Mouse (Mus musculus): Measurements from ENCODE around the gene H2-K1. TPM values are rescaled to one million over a fixed set of nuclear protein-coding genes. Genes with fewer than 3 reads are reported as not detected.

H2-K1 gene
- polyA plus RNA-seq, 1 experiment from 2014 or later = 13.0 TPM

DNA sequence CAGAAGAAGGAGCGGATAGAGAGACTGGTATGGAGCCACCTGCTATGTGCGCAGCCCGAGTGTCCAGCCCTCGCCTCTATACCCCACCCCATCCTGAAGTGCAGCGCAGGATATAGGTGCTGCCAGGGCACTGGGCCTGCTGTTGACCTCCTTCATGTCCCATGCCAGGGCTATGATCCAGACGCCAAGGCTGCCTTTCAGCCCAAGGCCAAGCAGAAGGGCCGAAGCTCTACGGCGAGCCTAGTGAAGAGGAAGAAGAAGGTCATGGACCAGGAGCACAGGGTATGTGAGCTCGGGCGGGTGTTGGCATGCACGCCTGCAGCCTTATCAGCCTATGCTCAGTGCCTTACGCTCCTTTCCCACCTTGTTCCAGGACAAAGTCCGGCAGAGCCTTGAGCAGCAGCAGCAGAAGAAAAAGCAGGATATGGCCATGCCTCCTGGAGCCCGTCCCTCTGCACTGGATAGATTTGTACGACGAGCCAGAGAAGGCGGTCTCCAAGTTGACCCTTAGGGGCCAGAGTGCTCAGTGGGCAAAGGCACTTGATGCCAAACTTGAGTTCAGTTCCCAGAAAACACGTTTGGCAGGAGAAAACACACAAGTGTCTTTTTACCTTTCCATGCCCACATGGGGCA lies 51.1 kb downstream of the H2-K1 start:
- Histone ChIP-seq H3K27ac (no peak overlapping the region), H3K4me1 (replicated peaks) (peaks cover 55% of the 10 kb centered on the region), H3K9ac (peak overlapping the region; percentile 83; the same call in 1 of the 2 replicates), H3K9me3 (no peaks in the 10 kb centered on the region), H3K27me3 (no peaks in the 10 kb centered on the region), H3K4me3 (no peak overlapping the region), H3K36me3 (peaks cover 83% of the 10 kb centered on the region), H3K4me2 (peak overlapping the region; percentile 93)
- no peak for ATAC-seq (ENCODE audit: low FRiP score)
- 91% methylated on average over 19 of the region's 19 CpGs for WGBS

DNA sequence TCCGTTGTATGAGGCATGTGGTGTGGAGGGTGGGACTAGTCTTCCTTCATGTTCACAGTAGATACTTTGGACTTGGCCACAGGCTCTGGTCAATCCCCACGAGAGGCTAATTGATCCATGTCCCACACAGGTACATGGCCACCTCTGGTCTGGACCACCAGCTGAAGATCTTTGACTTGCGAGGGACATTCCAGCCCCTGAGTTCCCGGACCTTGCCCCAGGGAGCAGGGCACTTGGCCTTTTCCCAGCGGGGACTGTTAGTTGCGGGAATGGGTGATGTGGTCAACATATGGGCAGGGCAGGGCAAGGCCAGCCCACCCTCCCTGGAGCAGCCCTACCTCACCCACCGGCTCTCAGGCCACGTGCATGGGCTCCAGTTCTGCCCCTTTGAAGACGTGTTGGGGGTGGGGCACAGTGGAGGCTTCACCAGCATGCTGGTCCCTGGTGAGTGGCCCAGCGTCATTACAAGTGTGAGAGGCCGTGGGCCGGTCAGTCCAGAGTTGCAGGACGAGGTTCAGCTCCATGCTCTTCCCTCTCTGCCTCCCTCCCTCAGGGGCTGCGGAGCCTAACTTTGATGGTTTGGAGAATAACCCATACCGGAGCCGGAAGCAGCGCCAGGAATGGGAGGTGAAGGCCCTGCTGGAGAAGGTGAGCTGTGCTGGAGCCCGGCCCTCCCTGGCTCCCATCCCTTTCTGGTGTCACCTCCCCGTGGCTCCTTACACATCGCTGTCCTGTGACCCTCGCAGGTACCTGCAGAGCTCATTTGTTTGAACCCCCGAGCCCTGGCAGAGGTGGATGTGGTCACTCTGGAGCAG lies 51.9 kb downstream of the H2-K1 start:
- H3K27me3 ChIP-seq = no peaks in the 10 kb centered on the region
- H3K4me2 ChIP-seq = no peak overlapping the region
- H3K9ac ChIP-seq = no peak overlapping the region
- H3K27ac ChIP-seq = no peak overlapping the region
- peaks cover 83% of the 10 kb centered on the region for H3K36me3 ChIP-seq
- no peak overlapping the region for H3K4me3 ChIP-seq
- H3K4me1 ChIP-seq (replicated peaks) = peaks cover 48% of the 10 kb centered on the region
- WGBS = 92% methylated on average over 22 of the region's 22 CpGs
- no peak for ATAC-seq (ENCODE audit: low FRiP score)
- H3K9me3 ChIP-seq = no peaks in the 10 kb centered on the region

DNA sequence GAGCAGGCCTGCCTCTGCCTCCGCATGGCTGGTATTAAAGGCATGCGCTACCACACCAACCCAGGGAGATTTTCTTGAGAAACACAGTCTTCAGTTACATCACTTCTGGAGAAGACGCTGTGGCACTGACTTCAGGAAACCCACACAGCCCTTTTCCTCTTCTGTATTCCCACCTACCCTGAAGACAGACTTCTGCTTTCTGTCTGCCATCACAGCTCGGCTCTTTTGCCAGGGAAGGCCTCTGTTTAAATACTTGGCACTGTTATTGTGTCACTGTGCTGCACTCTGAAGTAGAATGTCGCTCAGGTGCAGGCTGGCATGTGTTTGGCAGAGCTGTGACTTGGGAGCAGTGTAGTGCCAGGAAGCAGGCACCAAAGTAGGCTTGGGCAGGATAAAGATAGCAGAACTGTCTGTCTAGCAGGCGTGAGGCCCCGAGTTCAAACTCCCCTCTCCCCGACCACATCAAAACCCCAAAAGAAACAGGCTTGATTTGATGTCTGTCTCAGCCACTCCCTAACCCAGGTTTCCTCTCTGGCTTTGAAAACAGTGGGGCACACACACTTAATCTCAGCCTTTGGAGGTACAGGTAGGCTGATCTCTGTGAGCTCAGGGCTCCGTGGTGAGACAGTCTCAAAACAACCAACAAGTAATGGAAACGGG lies 52.6 kb downstream of the H2-K1 start:
- H3K27ac ChIP-seq = no peak overlapping the region
- peak overlapping the region; percentile 29; the same call in 1 of the 2 replicates for H3K9ac ChIP-seq
- no peaks in the 10 kb centered on the region for H3K27me3 ChIP-seq
- peaks cover 82% of the 10 kb centered on the region for H3K36me3 ChIP-seq
- peaks cover 41% of the 10 kb centered on the region for H3K4me1 ChIP-seq (replicated peaks)
- no peaks in the 10 kb centered on the region for H3K9me3 ChIP-seq
- 96% methylated on average over 10 of the region's 10 CpGs for WGBS
- H3K4me3 ChIP-seq = no peak overlapping the region
- no peak for ATAC-seq (ENCODE audit: low FRiP score)
- no peak overlapping the region for H3K4me2 ChIP-seq

MicroRNA genes within 50 kb of the gene (microRNA counts, 519-probe panel; counts per million panel counts)
- 4,547 counts per million, percentile 75 among the panel's probes with 10 or more counts for microRNA mmu-miR-219

Small RNA genes within 50 kb of the gene (microRNA-seq; reads per million reads assigned to microRNA genes)
- gene Mir219a-1 = not detected
- not detected for gene Mir219c

Other genes with a start within 250 kb of the H2-K1 start
- gene Rab11b, start 239.8 kb downstream of the H2-K1 start, polyA plus RNA-seq (2015; fragmentation: Nextera tagmentation; extraction: Ambion mirVana) = 494 and 549 TPM in 2 replicates
- gene Angptl4, start 218.5 kb downstream of the H2-K1 start, polyA plus RNA-seq (2015; fragmentation: Nextera tagmentation; extraction: Ambion mirVana) = 23.5 and 24.7 TPM in 2 replicates
- 37.4 and 40.5 TPM in 2 replicates for gene Kank3, start 189.8 kb downstream of the H2-K1 start, polyA plus RNA-seq (2015; fragmentation: Nextera tagmentation; extraction: Ambion mirVana)
- gene Rps28, start 175.8 kb downstream of the H2-K1 start, polyA plus RNA-seq (2015; fragmentation: Nextera tagmentation; extraction: Ambion mirVana) = 683 and 734 TPM in 2 replicates
- gene Ndufa7, start 175.8 kb downstream of the H2-K1 start, polyA plus RNA-seq (2015; fragmentation: Nextera tagmentation; extraction: Ambion mirVana) = 497 and 540 TPM in 2 replicates
- gene Cd320, start 157.3 kb downstream of the H2-K1 start, polyA plus RNA-seq (2015; fragmentation: Nextera tagmentation; extraction: Ambion mirVana) = 59.0 and 60.3 TPM in 2 replicates
- not detected in 2 replicates for gene Gm7029, start 126.5 kb downstream of the H2-K1 start, polyA plus RNA-seq (2015; fragmentation: Nextera tagmentation; extraction: Ambion mirVana)
- gene Kifc1, start 109.7 kb downstream of the H2-K1 start, polyA plus RNA-seq (2015; fragmentation: Nextera tagmentation; extraction: Ambion mirVana) = 1.8 and 2.1 TPM in 2 replicates
- gene Platr17, start 95.2 kb downstream of the H2-K1 start, polyA plus RNA-seq (2015; fragmentation: Nextera tagmentation; extraction: Ambion mirVana) = 0.41 and 0.49 TPM in 2 replicates
- 48.1 and 54.6 TPM in 2 replicates for gene Daxx, start 90.9 kb downstream of the H2-K1 start, polyA plus RNA-seq (2015; fragmentation: Nextera tagmentation; extraction: Ambion mirVana)
- gene Tapbp, start 84.4 kb downstream of the H2-K1 start, polyA plus RNA-seq (2015; fragmentation: Nextera tagmentation; extraction: Ambion mirVana) = 26.8 and 29.2 TPM in 2 replicates
- 16.8 and 18.7 TPM in 2 replicates for gene Zbtb22, start 84.4 kb downstream of the H2-K1 start, polyA plus RNA-seq (2015; fragmentation: Nextera tagmentation; extraction: Ambion mirVana)
- 56.7 and 56.9 TPM in 2 replicates for gene Rgl2, start 70.8 kb downstream of the H2-K1 start, polyA plus RNA-seq (2015; fragmentation: Nextera tagmentation; extraction: Ambion mirVana)
- gene Pfdn6, start 60.0 kb downstream of the H2-K1 start, polyA plus RNA-seq (2015; fragmentation: Nextera tagmentation; extraction: Ambion mirVana) = 186 and 199 TPM in 2 replicates
- 24.3 and 25.2 TPM in 2 replicates for gene Wdr46, start 59.7 kb downstream of the H2-K1 start, polyA plus RNA-seq (2015; fragmentation: Nextera tagmentation; extraction: Ambion mirVana)
- gene B3galt4, start 48.9 kb downstream of the H2-K1 start, polyA plus RNA-seq (2015; fragmentation: Nextera tagmentation; extraction: Ambion mirVana) = 12.2 TPM in 2 replicates
- gene Vps52, start 44.5 kb downstream of the H2-K1 start, polyA plus RNA-seq (2015; fragmentation: Nextera tagmentation; extraction: Ambion mirVana) = 69.6 and 69.9 TPM in 2 replicates
- gene Rps18, start 44.3 kb downstream of the H2-K1 start, polyA plus RNA-seq (2015; fragmentation: Nextera tagmentation; extraction: Ambion mirVana) = 928 and 950 TPM in 2 replicates
- 19.2 and 21.5 TPM in 2 replicates for gene Ring1, start 24.3 kb upstream of the H2-K1 start, polyA plus RNA-seq (2015; fragmentation: Nextera tagmentation; extraction: Ambion mirVana)
- gene H2-Ke6, start 27.7 kb upstream of the H2-K1 start, polyA plus RNA-seq (2015; fragmentation: Nextera tagmentation; extraction: Ambion mirVana) = 62.9 and 65.0 TPM in 2 replicates
- 164 and 172 TPM in 2 replicates for gene Slc39a7, start 31.3 kb upstream of the H2-K1 start, polyA plus RNA-seq (2015; fragmentation: Nextera tagmentation; extraction: Ambion mirVana)
- 56.8 and 59.2 TPM in 2 replicates for gene Rxrb, start 31.5 kb upstream of the H2-K1 start, polyA plus RNA-seq (2015; fragmentation: Nextera tagmentation; extraction: Ambion mirVana)
- gene Col11a2, start 39.1 kb upstream of the H2-K1 start, polyA plus RNA-seq (2015; fragmentation: Nextera tagmentation; extraction: Ambion mirVana) = 3.2 and 3.8 TPM in 2 replicates
- 0.18 TPM in 1 of 2 replicates, not detected in the other for gene H2-Oa, start 92.0 kb upstream of the H2-K1 start, polyA plus RNA-seq (2015; fragmentation: Nextera tagmentation; extraction: Ambion mirVana)
- gene H2-DMa, start 119.2 kb upstream of the H2-K1 start, polyA plus RNA-seq (2015; fragmentation: Nextera tagmentation; extraction: Ambion mirVana) = 14.4 and 16.9 TPM in 2 replicates
- gene Brd2, start 122.3 kb upstream of the H2-K1 start, polyA plus RNA-seq (2015; fragmentation: Nextera tagmentation; extraction: Ambion mirVana) = 127 and 129 TPM in 2 replicates
- gene H2-DMb2, start 143.0 kb upstream of the H2-K1 start, polyA plus RNA-seq (2015; fragmentation: Nextera tagmentation; extraction: Ambion mirVana) = 0.27 TPM in 2 replicates
- gene H2-DMb1, start 152.7 kb upstream of the H2-K1 start, polyA plus RNA-seq (2015; fragmentation: Nextera tagmentation; extraction: Ambion mirVana) = 0.60 and 0.84 TPM in 2 replicates
- gene Tap1, start 187.2 kb upstream of the H2-K1 start, polyA plus RNA-seq (2015; fragmentation: Nextera tagmentation; extraction: Ambion mirVana) = 1.1 and 1.3 TPM in 2 replicates
- 0.89 and 1.5 TPM in 2 replicates for gene Psmb9, start 187.4 kb upstream of the H2-K1 start, polyA plus RNA-seq (2015; fragmentation: Nextera tagmentation; extraction: Ambion mirVana)
- 2.7 and 3.7 TPM in 2 replicates for gene Psmb8, start 197.4 kb upstream of the H2-K1 start, polyA plus RNA-seq (2015; fragmentation: Nextera tagmentation; extraction: Ambion mirVana)
- gene Tap2, start 203.2 kb upstream of the H2-K1 start, polyA plus RNA-seq (2015; fragmentation: Nextera tagmentation; extraction: Ambion mirVana) = 2.1 and 2.2 TPM in 2 replicates
- gene H2-Ob, start 238.6 kb upstream of the H2-K1 start, polyA plus RNA-seq (2015; fragmentation: Nextera tagmentation; extraction: Ambion mirVana) = 0.06 TPM in 1 of 2 replicates, not detected in the other